Mouse (Mus musculus): ENCODE results near the gene Skil. TPM values are rescaled to one million over a fixed set of nuclear protein-coding genes. Genes with fewer than 3 reads are reported as not detected.

The Skil gene
- total RNA-seq, 2 experiments from 2014 or later = 51.4 to 52.7 TPM

- no peak for DNase-seq
- intact Hi-C loops (cut with DNase I) = no loop called here
Measured at GRCm38 (mm10) chr3:31082838-31083506, 11.9 kb upstream of the Skil start.

- DNase-seq = peak; percentile 70
- intact Hi-C loops (cut with DNase I) = no loop called here
Measured at GRCm38 (mm10) chr3:31083507-31084245, 11.2 kb upstream of the Skil start.

GRCm38 (mm10) chr3:31085000-31085399 is 9.9 kb upstream of the Skil start:
- intact Hi-C loops (cut with DNase I) = no loop called here
- no peak for DNase-seq

- intact Hi-C loops (cut with DNase I) = no loop called here
- no peak for DNase-seq
Measured at GRCm38 (mm10) chr3:31088789-31089775, 5.8 kb upstream of the Skil start.

GRCm38 (mm10) chr3:31089956-31090355 is 4.9 kb upstream of the Skil start:
- no peak for DNase-seq
- intact Hi-C loops (cut with DNase I) = loop anchor here (5.0 kb wide), 1 partner anchor 33 kb away; no protein-coding TSS in a partner anchor

GRCm38 (mm10) chr3:31093196-31093595 is 1.7 kb upstream of the Skil start:
- intact Hi-C loops (cut with DNase I) = loop anchor here (5.0 kb wide), 1 partner anchor 36 kb away; no protein-coding TSS in a partner anchor
- peak; percentile 72 for DNase-seq

GRCm38 (mm10) chr3:31093627-31094351 is 1.1 kb upstream of the Skil start:
- intact Hi-C loops (cut with DNase I) = loop anchor here (5.0 kb wide), 1 partner anchor 36 kb away; no protein-coding TSS in a partner anchor

GRCm38 (mm10) chr3:31095179-31095490 is 277 bp downstream of the Skil start:
- intact Hi-C loops (cut with DNase I) = no loop called here
- DNase-seq = no peak

More at GRCm38 (mm10) chr3:31093627-31094351, 1.1 kb upstream of the Skil start:
- DNase-seq = peak; percentile 61

GRCm38 (mm10) chr3:31095491-31096154 is 765 bp downstream of the Skil start:
- peak; percentile 54 for DNase-seq
- intact Hi-C loops (cut with DNase I) = no loop called here

GRCm38 (mm10) chr3:31096155-31097101 is 1.6 kb downstream of the Skil start:
- intact Hi-C loops (cut with DNase I) = no loop called here
- DNase-seq = no peak

- no peak for DNase-seq
- intact Hi-C loops (cut with DNase I) = no loop called here
Measured at GRCm38 (mm10) chr3:31097102-31097720, 2.4 kb downstream of the Skil start.

- DNase-seq = no peak
- intact Hi-C loops (cut with DNase I) = no loop called here
Measured at GRCm38 (mm10) chr3:31097976-31098375, 3.1 kb downstream of the Skil start.

- intact Hi-C loops (cut with DNase I) = no loop called here
Measured at GRCm38 (mm10) chr3:31098556-31098955, 3.7 kb downstream of the Skil start.

GRCm38 (mm10) chr3:31100026-31100425 is 5.2 kb downstream of the Skil start:
- intact Hi-C loops (cut with DNase I) = no loop called here
- DNase-seq = no peak

More at GRCm38 (mm10) chr3:31098556-31098955, 3.7 kb downstream of the Skil start:
- DNase-seq = no peak

- DNase-seq = no peak
- intact Hi-C loops (cut with DNase I) = no loop called here
Measured at GRCm38 (mm10) chr3:31100802-31101201, 5.9 kb downstream of the Skil start.

GRCm38 (mm10) chr3:31104936-31105335 is 10.1 kb downstream of the Skil start:
- no peak for DNase-seq
- intact Hi-C loops (cut with DNase I) = no loop called here

- DNase-seq = no peak
- intact Hi-C loops (cut with DNase I) = no loop called here
Measured at GRCm38 (mm10) chr3:31106597-31106996, 11.7 kb downstream of the Skil start.

GRCm38 (mm10) chr3:31107674-31108073 is 12.8 kb downstream of the Skil start:
- intact Hi-C loops (cut with DNase I) = no loop called here
- no peak for DNase-seq

Measured in left cerebral cortex, postnatal 4 days (tissue).